Mouse (Mus musculus): ENCODE measurements at regions not wholly inside any gene's neighbourhood (a gene's known extent, or its start where the extent isn't known, plus 50 kb on each side); places are given as distances from the start of the nearest gene placed in this dataset.

DNA sequence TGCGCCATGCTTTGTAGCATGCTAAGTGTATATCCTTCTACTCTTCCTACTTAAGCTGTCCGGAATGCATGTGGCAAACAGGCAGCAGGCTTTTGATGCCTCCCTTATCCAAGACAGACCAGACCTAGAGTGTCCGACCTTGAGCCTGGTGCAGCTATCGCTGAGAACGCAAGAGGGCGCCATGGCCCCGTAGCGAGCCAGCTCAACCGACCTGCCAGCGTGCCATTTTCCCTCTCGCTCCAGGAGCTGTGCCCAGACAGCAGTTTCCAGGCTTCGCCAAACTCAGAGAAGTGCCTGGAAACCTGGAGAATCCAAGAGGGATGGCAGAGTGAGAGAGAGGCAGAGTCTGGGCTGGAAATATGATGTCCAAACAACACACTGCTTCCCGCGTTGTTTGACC, 155.8 kb upstream of the Gm12830 start:
- Histone ChIP-seq H3K27ac (no peak overlapping the region), H3K27me3 (peaks cover 72% of the 10 kb centered on the region), H3K4me3 (no peak overlapping the region; the same call in 1 of the 2 replicates), H3K4me2 (replicated peaks) (peak overlapping the region; percentile 50; the same call in 1 of the 2 replicates), H3K4me1 (peaks cover 14% of the 10 kb centered on the region), H3K9ac (no peak overlapping the region), H3K36me3 (no peaks in the 10 kb centered on the region), H3K9me3 (replicated peaks) (no peaks in the 10 kb centered on the region)
- 2% methylated on average over 14 of the region's 14 CpGs for WGBS
- peak; percentile 71 for ATAC-seq (ENCODE audit: low FRiP score)

DNA sequence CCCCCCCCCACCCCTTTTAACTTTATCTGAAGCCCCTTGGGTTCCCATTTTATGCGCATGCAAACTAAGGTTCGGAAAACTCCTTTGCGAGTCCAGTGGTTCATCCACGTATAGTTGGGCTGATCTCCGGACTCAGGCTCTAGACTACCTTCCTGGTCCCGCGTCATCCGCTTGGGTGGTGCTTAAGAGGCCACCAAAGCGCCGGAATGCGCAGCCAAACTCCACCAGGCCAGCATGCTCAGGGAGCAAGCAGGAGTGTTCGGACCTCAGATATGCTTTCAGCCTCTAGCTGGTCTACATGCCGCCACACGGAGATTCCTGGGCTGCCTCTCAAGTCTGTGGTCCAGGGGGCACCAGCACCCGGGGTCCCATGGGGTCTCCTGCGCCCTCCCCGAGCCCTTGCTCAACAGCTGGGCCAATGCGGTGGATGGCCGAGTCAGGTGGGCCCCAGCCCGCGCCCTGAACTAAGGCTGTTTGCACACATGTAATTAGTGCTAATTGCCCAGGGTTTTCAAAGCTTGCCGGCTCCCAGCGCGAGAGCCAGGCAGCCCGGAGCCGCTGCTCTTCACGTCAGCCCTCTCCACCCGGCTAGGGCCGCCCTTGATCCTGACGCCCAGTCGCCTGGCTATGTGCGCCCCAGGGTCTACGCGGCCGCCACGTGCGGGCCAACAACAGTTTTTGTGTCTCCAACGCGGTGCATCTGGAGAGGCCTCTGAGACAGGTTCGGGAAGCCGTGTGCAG, 155.1 kb upstream of the Gm12830 start:
- Histone ChIP-seq H3K4me3 (peak overlapping the region; percentile 22), H3K27me3 (peaks cover 76% of the 10 kb centered on the region), H3K4me1 (peaks cover 18% of the 10 kb centered on the region), H3K27ac (no peak overlapping the region), H3K9ac (no peak overlapping the region), H3K4me2 (replicated peaks) (peak overlapping the region; percentile 50), H3K9me3 (replicated peaks) (no peaks in the 10 kb centered on the region), H3K36me3 (no peaks in the 10 kb centered on the region)
- 3% methylated on average over 41 of the region's 41 CpGs for WGBS
- peak; percentile 47 for ATAC-seq (ENCODE audit: low FRiP score)

DNA sequence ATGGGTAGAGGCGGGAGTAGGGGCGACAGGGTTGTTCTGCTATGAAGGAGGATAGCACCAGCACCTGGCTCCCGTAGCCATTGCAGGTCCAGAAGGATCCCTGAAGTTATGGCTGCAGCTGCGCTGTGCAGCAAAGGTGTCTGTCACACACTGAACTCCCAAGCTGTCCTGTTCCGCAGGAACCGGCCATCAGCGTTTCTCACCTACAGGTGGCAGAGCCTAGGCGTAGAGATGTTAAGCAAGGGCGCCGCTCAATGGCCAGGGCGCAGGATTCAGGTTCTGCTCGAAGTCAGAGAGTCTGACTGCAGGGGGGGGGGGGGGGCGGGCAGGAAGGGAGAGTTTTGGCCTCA, 154.6 kb upstream of the Gm12830 start:
- ATAC-seq (ENCODE audit: low FRiP score) = no peak
- Histone ChIP-seq H3K4me3 (peak overlapping the region; percentile 22), H3K27me3 (peaks cover 78% of the 10 kb centered on the region), H3K9me3 (replicated peaks) (no peaks in the 10 kb centered on the region), H3K4me2 (replicated peaks) (peak overlapping the region; percentile 50), H3K4me1 (peaks cover 18% of the 10 kb centered on the region), H3K27ac (no peak overlapping the region), H3K9ac (no peak overlapping the region), H3K36me3 (no peaks in the 10 kb centered on the region)
- WGBS = 6% methylated on average over 12 of the region's 13 CpGs

DNA sequence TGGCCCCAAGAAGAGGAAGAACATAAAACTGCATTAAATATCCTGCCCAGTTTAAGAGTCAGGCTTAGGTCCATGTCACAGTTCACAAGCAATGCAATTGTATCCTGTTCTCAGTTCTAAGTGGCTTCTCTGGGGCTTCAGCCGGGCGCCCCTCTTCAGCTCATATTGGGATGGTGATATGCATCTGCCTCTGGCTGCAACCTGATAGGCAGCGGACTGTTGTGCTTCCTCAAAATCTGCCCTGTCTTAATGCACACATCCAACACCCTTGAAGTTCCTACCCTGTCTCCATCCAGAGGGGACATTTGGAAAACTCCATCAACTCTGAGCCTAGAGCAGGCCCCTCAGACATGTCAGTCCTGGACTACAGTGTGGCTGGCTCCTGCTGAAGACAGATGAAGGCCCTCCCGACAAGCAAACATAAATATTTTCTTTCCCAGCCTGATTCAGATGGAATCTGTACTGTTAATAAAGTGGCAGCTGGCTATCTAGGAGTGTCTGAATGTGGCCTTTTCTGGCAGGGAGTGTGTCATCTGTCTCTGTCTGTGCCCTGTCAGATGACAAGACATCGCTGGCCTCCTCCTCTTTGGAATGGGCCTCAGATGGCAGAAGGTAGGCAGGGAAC, 149.3 kb upstream of the Gm12830 start:
- no peak for ATAC-seq (ENCODE audit: low FRiP score)
- Histone ChIP-seq H3K27me3 (peaks cover 36% of the 10 kb centered on the region), H3K9me3 (replicated peaks) (no peaks in the 10 kb centered on the region), H3K9ac (no peak overlapping the region), H3K36me3 (no peaks in the 10 kb centered on the region), H3K27ac (no peak overlapping the region), H3K4me3 (no peak overlapping the region), H3K4me1 (peaks cover 9% of the 10 kb centered on the region; the same call in 1 of the 2 replicates), H3K4me2 (replicated peaks) (no peak overlapping the region)
- 64% methylated on average over 5 of the region's 5 CpGs for WGBS

DNA sequence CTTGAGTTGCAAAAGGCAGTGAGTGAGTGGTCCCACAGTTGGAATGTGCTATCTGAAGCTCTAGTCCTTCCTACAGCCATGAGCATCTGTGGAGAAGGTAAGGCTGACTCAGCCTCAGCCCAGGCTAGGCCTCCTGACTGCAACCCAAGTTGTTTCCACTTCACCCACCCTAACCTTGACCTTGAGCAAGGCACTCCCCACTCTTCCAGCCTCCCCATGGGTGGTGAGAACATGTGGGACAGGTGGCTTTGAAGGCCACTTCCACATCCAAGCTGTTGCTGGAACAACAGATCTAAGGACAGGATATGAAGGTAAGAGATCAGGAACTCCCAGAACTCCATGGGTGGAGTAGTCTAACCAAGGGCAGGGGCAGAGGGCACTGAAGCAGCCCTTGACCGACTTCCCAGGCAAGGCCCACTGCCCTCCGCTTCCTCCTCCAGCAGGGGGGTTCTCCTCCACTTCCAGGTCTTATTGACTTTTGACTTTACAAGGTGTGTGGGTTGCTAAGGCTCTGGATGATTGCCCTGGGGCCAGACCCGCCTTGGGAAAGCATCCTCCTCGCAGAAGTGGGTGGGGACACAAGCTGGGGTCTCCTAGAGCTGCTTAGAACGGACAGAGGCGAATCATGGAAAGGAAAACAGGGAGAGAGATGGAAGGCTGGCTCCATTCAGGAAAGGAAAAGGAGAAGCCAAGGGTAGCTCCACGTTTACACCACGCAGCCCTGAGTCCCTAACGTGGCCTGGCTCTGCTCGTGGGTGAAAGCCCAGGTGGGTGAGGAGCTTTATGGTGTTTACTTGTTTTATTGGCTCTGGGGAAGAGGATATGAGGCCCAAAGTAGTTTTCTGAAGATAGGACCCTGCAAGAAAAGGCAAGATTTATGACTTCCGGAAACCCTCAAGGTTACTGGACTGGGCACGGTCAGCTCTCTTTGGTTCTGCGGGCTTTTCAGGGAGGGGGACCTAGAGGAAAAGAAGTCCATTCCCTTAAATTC, 144.3 kb upstream of the Gm12830 start:
- Histone ChIP-seq H3K27ac (peak overlapping the region; percentile 72), H3K9me3 (replicated peaks) (no peaks in the 10 kb centered on the region), H3K36me3 (no peaks in the 10 kb centered on the region), H3K27me3 (peaks cover 18% of the 10 kb centered on the region), H3K4me3 (no peak overlapping the region), H3K4me2 (replicated peaks) (no peak overlapping the region), H3K4me1 (peaks cover 31% of the 10 kb centered on the region), H3K9ac (no peak overlapping the region)
- 82% methylated on average over 13 of the region's 13 CpGs for WGBS
- ATAC-seq (ENCODE audit: low FRiP score) = no peak

DNA sequence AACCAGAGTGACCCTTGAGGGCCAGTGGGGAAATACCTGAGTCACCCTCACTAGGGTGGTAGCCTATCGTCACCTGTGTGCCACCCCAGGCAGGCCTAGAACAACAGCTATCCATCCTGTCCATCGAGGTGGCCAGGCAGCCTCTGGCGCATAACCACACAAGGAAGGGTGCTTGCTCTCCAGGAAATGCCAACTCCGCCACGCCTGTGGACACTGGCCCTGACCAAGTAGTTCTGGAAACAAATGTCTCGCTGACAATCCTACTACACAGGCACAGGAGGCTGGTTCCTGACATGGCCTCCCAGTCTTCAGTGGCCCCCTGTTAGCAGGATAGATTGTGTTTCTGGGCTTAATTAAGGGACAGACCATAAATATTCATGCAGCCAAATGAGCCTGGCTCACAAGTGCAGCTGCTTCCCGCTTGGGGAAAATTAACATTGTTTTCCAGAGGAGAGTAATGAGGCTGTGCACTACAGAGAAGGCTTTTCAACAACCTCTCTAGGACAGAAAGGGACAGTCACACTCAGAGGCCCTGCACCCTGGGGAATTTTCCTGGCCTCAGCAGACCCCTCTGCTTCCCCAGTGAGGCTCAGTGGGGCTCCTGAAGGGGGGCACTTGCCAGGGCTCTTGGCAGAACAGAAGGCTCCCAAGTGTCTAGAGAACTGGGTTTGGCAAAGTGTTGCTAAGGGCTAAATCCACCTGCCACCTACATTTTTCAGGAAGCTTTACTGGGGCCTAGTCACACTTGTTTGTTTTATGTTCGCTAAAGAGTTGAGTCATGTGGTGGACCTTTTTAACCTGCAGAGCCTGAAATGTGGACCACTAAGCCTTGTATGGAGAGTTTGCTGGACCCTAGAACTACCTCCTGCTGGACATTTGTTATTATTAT, 143.2 kb upstream of the Gm12830 start:
- Histone ChIP-seq H3K4me3 (no peak overlapping the region), H3K4me1 (peaks cover 29% of the 10 kb centered on the region), H3K27me3 (peaks cover 18% of the 10 kb centered on the region), H3K4me2 (replicated peaks) (no peak overlapping the region), H3K9ac (no peak overlapping the region), H3K36me3 (no peaks in the 10 kb centered on the region), H3K9me3 (replicated peaks) (no peaks in the 10 kb centered on the region), H3K27ac (peak overlapping the region; percentile 72)
- peak; percentile 90 for ATAC-seq (ENCODE audit: low FRiP score)
- WGBS = 55% methylated on average over 8 of the region's 8 CpGs

DNA sequence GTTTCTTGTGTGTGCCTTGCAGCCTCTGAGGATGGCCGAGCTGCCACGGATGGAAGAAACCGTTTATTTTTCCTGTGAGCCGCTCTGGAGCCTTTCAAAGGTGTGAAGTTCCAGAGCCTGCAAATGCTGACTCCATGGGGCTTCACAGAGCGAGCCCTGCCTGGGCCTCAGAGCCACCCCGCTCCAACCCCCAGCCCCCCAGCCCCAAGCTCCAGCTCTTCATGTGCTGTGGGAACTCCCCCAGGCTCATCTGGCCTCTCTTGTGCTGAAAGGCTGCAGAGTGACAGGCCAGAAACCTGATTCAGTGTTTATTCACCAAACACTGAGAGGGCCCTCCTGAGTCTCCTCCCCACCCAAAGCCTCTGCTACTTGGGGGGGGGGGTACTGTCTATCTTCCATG, 141.2 kb upstream of the Gm12830 start:
- H3K4me3 ChIP-seq = no peak overlapping the region
- 26% methylated on average over 6 of the region's 6 CpGs for WGBS
- H3K9ac ChIP-seq = no peak overlapping the region
- no peaks in the 10 kb centered on the region for H3K9me3 ChIP-seq (replicated peaks)
- H3K27ac ChIP-seq = no peak overlapping the region
- H3K36me3 ChIP-seq = no peaks in the 10 kb centered on the region
- no peak overlapping the region for H3K4me2 ChIP-seq (replicated peaks)
- peaks cover 31% of the 10 kb centered on the region for H3K4me1 ChIP-seq
- ATAC-seq (ENCODE audit: low FRiP score) = no peak
- peaks cover 21% of the 10 kb centered on the region for H3K27me3 ChIP-seq

DNA sequence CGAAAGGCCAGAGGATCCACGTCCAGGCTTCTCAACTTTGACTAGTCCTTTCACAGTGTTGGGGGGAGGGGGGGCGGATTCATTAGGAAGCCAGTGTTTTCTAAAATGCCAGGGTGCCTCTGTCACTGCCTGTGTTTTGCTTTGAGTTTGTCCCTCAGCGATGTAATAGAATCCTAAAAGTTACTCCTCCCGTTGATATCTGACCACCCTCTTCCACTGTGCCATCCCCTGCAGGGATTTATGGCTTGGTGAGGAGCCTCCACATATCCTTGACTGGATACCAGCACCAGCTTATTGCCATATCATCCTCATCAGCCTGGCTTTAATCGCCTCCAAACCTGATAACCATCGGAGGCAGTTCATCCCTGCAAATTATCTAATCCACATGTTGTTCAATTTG, 138.6 kb upstream of the Gm12830 start:
- WGBS = 58% methylated on average over 7 of the region's 7 CpGs
- ATAC-seq (ENCODE audit: low FRiP score) = no peak
- H3K4me1 ChIP-seq = peaks cover 35% of the 10 kb centered on the region
- no peak overlapping the region for H3K4me3 ChIP-seq
- H3K27me3 ChIP-seq = peaks cover 25% of the 10 kb centered on the region
- no peak overlapping the region for H3K9ac ChIP-seq
- no peak overlapping the region for H3K27ac ChIP-seq
- no peaks in the 10 kb centered on the region for H3K9me3 ChIP-seq (replicated peaks)
- H3K4me2 ChIP-seq (replicated peaks) = no peak overlapping the region
- H3K36me3 ChIP-seq = no peaks in the 10 kb centered on the region

DNA sequence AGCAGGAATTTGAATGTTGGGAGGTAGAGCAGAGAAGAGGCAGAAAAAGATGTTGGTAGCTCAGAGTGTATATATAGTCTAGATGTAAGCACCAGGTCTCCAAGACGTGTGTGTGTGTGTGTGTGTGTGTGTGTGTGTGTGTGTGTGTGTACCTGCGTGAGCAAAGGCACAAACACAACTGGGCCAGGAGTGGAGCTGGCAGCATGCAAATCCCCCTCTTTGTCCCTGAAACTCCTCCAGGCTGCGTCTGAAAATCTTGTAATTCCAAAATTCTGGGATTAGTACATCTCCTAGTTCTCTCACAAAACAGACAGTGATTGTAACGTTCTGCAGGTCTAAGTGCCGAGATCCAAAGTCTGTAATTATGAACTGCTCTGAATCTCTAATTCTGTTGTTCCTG, 137.8 kb upstream of the Gm12830 start:
- 77% methylated on average over 5 of the region's 5 CpGs for WGBS
- no peaks in the 10 kb centered on the region for H3K36me3 ChIP-seq
- ATAC-seq (ENCODE audit: low FRiP score) = no peak
- no peaks in the 10 kb centered on the region for H3K9me3 ChIP-seq (replicated peaks)
- no peak overlapping the region for H3K4me2 ChIP-seq (replicated peaks)
- peaks cover 34% of the 10 kb centered on the region for H3K4me1 ChIP-seq
- peaks cover 25% of the 10 kb centered on the region for H3K27me3 ChIP-seq
- no peak overlapping the region for H3K27ac ChIP-seq
- no peak overlapping the region for H3K4me3 ChIP-seq
- H3K9ac ChIP-seq = no peak overlapping the region

DNA sequence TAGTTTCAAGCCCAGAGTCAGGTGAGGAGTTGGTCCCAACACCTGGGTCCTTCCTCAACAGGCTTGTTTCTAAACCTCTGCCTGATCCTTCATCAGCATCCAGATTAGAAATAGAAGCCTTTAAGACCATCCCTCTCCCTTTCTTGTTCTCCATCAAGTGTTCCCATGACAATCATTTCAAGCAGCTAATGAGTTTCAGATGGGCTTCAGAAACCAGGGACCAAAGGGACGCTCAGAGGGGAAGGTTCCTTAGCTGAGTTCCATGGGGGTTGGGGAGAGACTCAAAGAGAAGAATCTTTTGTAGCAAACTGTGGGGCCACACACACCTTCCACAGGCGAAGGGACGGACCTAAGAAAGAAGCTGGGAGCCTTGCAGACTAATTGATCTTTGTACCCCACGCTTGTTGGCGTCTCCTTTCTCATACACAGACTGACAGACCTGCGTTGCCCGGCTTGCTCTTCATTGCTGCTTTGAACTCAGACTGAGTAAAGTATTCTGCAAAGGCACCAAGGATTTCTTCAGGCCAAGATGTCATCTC, 136.6 kb upstream of the Gm12830 start:
- Histone ChIP-seq H3K9me3 (replicated peaks) (no peaks in the 10 kb centered on the region), H3K27ac (no peak overlapping the region), H3K27me3 (peaks cover 28% of the 10 kb centered on the region), H3K36me3 (no peaks in the 10 kb centered on the region), H3K4me1 (peaks cover 30% of the 10 kb centered on the region), H3K4me2 (replicated peaks) (no peak overlapping the region), H3K4me3 (no peak overlapping the region), H3K9ac (no peak overlapping the region)
- 51% methylated on average over 7 of the region's 7 CpGs for WGBS
- ATAC-seq (ENCODE audit: low FRiP score) = no peak

DNA sequence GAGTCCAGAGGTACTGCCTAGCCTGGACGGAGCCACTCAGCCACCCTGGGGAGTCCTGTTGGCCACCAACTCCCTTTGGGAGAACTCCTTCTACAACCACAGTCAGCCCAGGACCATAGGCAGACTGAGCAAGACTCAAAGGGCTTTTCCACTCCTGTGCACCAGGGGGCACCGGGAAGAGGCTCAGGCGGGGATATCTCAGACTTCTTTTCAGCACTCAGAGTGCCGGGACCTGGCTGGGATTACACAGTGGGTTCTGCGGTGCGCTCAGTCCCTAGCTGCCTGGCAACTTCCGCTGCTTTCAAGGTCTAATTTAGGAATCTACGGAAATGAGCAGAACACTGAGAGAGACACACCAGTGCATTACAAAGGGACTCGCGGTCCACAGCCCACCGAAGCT, 136.1 kb upstream of the Gm12830 start:
- Histone ChIP-seq H3K27ac (no peak overlapping the region), H3K9me3 (replicated peaks) (no peaks in the 10 kb centered on the region), H3K4me1 (peaks cover 26% of the 10 kb centered on the region), H3K27me3 (peaks cover 24% of the 10 kb centered on the region), H3K4me3 (no peak overlapping the region; the same call in 1 of the 2 replicates), H3K9ac (no peak overlapping the region; the same call in 1 of the 2 replicates), H3K36me3 (no peaks in the 10 kb centered on the region), H3K4me2 (replicated peaks) (peak overlapping the region; percentile 29; the same call in 1 of the 2 replicates)
- ATAC-seq (ENCODE audit: low FRiP score) = peak; percentile 72
- WGBS = 10% methylated on average over 11 of the region's 11 CpGs

Data from hindbrain, embryonic 12.5 days (tissue).